Mouse (Mus musculus) stomach, embryonic 14.5 days (tissue): ENCODE measurements at regions not wholly inside any gene's neighbourhood (a gene's known extent, or its start where the extent isn't known, plus 50 kb on each side); places are given as distances from the start of the nearest gene placed in this dataset.

Experiments used
- ATAC-seq: fragments of 200-750 bp; cut with Nextera tagmentation; 2 replicates; pipeline ENCODE4 v1.8.0; 2017; ENCODE audit warnings: low read depth, moderate TSS enrichment; ENCODE audit not compliant: insufficient number of reproducible peaks, insufficient read depth, low FRiP score
- H3K27ac ChIP-seq: fragments of 300-500 bp; sonication (generic); 2 replicates; pipeline ENCODE4 v1.5.1; 2014; ENCODE audit warnings: mild to moderate bottlenecking, low read length, moderate library complexity, mixed read lengths
- H3K27me3 ChIP-seq: fragments of 300-500 bp; sonication (generic); 2 replicates; pipeline ENCODE4 v1.6.1; 2014; ENCODE audit warnings: low read length, control low read depth, mixed read lengths; ENCODE audit not compliant: control insufficient read depth, insufficient read depth
- H3K36me3 ChIP-seq: fragments of 300-500 bp; sonication (generic); 2 replicates; pipeline ENCODE4 v1.6.1; 2014; ENCODE audit warnings: mild to moderate bottlenecking, control low read depth, low read length, moderate library complexity, mixed read lengths; ENCODE audit not compliant: control insufficient read depth, insufficient read depth
- H3K4me1 ChIP-seq: fragments of 300-500 bp; sonication (generic); 2 replicates; pipeline ENCODE4 v1.6.1; 2014; ENCODE audit warnings: low read length, control low read depth, mixed read lengths; ENCODE audit not compliant: control insufficient read depth, insufficient read depth
- H3K4me2 ChIP-seq: fragments of 300-500 bp; sonication (generic); replicated peaks from 2 replicates; pipeline ENCODE4 v1.6.1; 2014; ENCODE audit warnings: low read depth, low read length, control low read depth
- H3K4me3 ChIP-seq: fragments of 300-500 bp; sonication (generic); 2 replicates; pipeline ENCODE4 v1.5.1; 2014; ENCODE audit warnings: low read depth, low read length, control low read depth
- H3K9ac ChIP-seq: fragments of 300-500 bp; sonication (generic); replicated peaks from 2 replicates; pipeline ENCODE4 v1.6.1; 2014; ENCODE audit warnings: low read depth, mild to moderate bottlenecking, control low read depth, low read length, moderate library complexity, mixed read lengths
- H3K9me3 ChIP-seq: fragments of 300-500 bp; sonication (generic); 2 replicates; pipeline ENCODE4 v1.6.1; 2016; ENCODE audit warnings: low read depth, low read length, control low read depth; ENCODE audit not compliant: control insufficient read depth
- WGBS: fragments of 180-500 bp; shearing (Covaris S2); extraction: QIAGEN DNeasy Blood & Tissue Kit; methylation state at CpG from one replicate; pipeline ENCODE4 v1.1.7; 2014; 5-methylcytosine and 5-hydroxymethylcytosine counted together

DNA sequence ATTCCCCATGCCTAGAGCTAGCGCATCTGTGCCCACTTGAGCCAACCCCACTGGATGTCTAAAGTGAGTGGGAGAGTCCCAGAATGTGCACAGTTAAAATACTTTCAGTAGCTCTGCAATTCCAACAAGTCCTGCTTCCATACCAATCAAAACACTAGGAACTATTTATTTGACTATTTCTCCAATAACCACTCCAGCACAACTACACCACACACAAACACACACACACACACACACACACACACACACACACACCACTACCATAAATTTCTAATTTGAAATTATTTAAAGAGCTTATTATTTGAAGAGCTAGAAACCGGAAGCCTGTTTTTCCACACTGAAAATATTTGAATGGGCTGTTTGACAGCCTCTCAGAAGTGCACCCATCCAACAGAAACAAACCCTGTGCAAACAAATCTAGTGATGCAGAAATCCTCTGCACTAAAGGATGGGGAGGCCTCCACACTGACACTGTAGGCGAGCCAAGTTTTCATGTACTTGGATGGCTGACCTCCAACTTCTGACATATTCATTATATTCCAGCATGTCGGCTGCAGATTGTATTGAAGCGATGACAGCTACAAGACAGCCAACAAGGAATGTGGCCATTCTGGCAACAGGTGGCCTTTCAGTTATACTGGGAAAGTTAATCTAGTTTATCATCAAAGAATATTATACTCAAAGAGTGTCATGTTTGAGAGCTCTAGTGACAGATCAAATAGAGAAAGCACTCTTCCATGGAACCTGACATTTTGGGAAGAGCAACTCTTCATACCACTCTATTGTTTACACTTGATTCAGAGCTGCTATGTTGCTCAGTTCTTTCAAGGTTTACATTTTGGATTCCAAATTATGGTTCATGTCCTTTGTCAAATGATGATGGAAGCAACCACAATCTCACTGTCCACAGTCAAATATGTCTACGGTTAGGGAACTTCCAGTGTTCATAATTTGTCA is 207.7 kb downstream of the Tle4 start:
- Histone ChIP-seq H3K36me3 (no peaks in the 10 kb centered on the region), H3K4me2 (no peak overlapping the region), H3K9ac (no peak overlapping the region), H3K9me3 (no peaks in the 10 kb centered on the region), H3K27ac (no peak overlapping the region), H3K4me1 (no peaks in the 10 kb centered on the region), H3K27me3 (no peaks in the 10 kb centered on the region), H3K4me3 (no peak overlapping the region)
- ATAC-seq = peak; percentile 63; the same call in 1 of the 2 replicates
- WGBS = 53% methylated on average over 6 of the region's 6 CpGs

DNA sequence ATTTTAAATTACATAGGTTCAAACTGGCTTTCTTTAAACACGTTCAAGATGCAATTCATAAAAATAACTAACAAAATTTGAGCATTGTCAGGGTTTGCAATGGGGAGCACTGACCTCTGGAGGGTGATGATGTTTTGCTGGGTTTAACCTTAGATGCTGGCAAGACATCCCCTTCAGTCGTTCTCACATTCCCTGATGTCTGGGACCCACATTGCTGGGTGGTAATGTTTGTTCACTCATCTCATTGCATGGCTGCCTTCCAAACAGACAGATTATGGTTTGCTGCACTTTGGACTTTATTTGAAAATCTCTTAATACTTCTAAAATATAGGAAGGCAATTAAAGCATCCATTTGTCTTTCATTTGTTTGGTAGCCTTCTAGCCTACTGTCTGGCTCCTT is 206.9 kb downstream of the Tle4 start:
- WGBS = 41% methylated on average over 2 of the region's 2 CpGs
- Histone ChIP-seq H3K4me1 (no peaks in the 10 kb centered on the region), H3K9ac (no peak overlapping the region), H3K9me3 (no peaks in the 10 kb centered on the region), H3K4me2 (no peak overlapping the region), H3K4me3 (no peak overlapping the region), H3K36me3 (no peaks in the 10 kb centered on the region), H3K27ac (no peak overlapping the region), H3K27me3 (no peaks in the 10 kb centered on the region)
- no peak for ATAC-seq
